Mouse (Mus musculus) neural tube, embryonic 13.5 days (tissue): Measurements from ENCODE around the gene Prss56. TPM values are rescaled to one million over a fixed set of nuclear protein-coding genes. Genes with fewer than 3 reads are reported as not detected.

Experiments
- ATAC-seq: fragments of 200-750 bp; cut with Nextera tagmentation; 2 replicates; pipeline ENCODE4 v1.8.0; 2017; ENCODE audit warnings: low read depth, mild to moderate bottlenecking, moderate TSS enrichment, moderate library complexity
- H3K27ac ChIP-seq: fragments of 300-500 bp; sonication (generic); replicated peaks from 2 replicates; pipeline ENCODE4 v1.5.1; 2015; ENCODE audit warnings: moderate library complexity, mild to moderate bottlenecking, inconsistent platforms
- H3K27me3 ChIP-seq: fragments of 300-500 bp; sonication (generic); 2 replicates; pipeline ENCODE4 v1.6.1; 2015; ENCODE audit warnings: mild to moderate bottlenecking, inconsistent platforms
- H3K36me3 ChIP-seq: fragments of 300-500 bp; sonication (generic); 2 replicates; pipeline ENCODE4 v1.6.1; 2015; ENCODE audit warnings: mild to moderate bottlenecking, inconsistent platforms
- H3K4me1 ChIP-seq: fragments of 300-500 bp; sonication (generic); replicated peaks from 2 replicates; pipeline ENCODE4 v1.6.1; 2015; ENCODE audit warnings: inconsistent platforms
- H3K4me2 ChIP-seq: fragments of 300-500 bp; sonication (generic); 2 replicates; pipeline ENCODE4 v1.6.1; 2015; ENCODE audit warnings: inconsistent platforms, mild to moderate bottlenecking, moderate library complexity
- H3K4me3 ChIP-seq: fragments of 300-500 bp; sonication (generic); 2 replicates; pipeline ENCODE4 v1.5.1; 2015; ENCODE audit warnings: mild to moderate bottlenecking, inconsistent platforms
- H3K9ac ChIP-seq: fragments of 300-500 bp; sonication (generic); 2 replicates; pipeline ENCODE4 v1.6.1; 2015; ENCODE audit warnings: moderate library complexity, mild to moderate bottlenecking, inconsistent platforms
- H3K9me3 ChIP-seq: fragments of 300-500 bp; sonication (generic); 2 replicates; pipeline ENCODE4 v1.6.1; 2016; ENCODE audit warnings: inconsistent platforms
- WGBS: fragments of 180-500 bp; shearing (Covaris S2); methylation state at CpG from one replicate; pipeline ENCODE4 v1.1.7; 2015; 5-methylcytosine and 5-hydroxymethylcytosine counted together
- polyA plus RNA-seq: library from polyadenylated mRNA; unstranded; fragments of >200 nt; fragmentation: Nextera tagmentation; extraction: Ambion mirVana; gene quantifications from 2 replicates; pipeline ENCODE4 v1.2.1, GENCODE M21; 2015

Prss56 gene
- polyA plus RNA-seq, 1 experiment from 2014 or later = 6.6 TPM

DNA sequence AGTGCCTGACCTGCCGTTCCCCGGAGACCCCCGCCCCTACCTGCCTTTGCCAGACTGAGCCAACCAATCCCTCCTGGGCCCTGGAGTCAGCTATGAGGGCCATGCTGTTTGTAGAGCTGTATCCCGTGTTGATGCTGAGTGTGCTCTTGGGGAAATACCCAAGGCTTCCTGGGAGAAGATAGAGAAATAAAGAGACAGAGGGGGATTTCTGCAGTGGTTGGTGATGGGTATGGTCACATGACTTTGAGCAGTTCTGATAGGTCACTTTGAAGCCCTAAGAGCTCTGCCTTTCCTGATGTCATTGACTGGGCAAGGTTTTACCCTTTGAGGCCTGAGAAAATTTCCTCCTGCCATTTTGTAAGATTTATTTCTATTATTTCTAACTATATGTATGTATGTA is 28.3 kb downstream of the Prss56 start:
- no peak overlapping the region for H3K27ac ChIP-seq
- no peak for ATAC-seq
- WGBS = 89% methylated on average over 4 of the region's 4 CpGs

DNA sequence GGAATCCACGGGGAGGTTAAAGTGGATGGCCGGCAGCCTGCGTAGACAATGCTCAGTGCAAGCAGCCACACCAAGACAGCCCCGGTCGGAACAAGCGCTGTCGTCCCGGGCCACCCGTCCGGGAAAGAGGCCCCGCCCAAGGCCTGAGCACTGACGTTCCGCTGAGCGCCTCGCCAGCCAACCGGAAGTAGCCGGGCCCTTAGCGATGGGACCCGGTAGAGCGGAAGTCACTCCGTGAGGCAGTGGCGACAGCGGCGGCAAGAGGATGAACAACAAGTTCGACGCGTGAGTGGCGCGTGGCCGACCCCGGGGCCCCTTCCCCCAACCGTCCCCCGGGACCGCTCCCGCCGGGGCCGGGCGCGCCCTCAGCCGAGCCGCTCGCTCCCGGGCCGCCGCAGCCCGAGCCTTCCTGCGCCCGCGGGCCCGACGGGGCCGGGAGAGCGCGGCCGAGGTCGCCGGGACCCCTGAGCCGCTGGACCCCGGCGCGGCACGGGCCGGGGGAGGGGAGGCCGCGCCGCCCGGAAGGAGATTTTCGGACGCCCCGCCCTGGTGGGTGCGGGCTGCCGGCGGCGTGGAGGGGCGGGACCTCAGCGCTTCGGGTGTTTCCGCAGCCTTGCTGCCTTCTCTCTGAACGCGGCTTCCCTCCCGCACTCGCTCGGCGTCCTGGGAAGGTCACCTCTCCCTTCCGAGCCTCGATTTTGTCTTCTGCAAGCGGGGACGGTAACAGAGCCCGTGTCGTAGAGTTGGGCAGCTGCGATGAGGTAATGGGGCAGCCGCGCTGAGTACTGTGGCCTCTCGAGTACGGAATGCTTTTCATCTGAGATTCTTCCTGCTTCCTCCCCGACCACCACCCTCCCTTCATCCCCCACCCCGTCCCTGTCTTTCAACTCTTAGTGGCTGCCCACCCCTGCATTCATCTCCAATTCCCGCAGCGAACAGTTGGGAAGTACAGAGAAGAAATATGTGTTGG is 30.9 kb downstream of the Prss56 start, which contains the start of gene Eif4e2:
Gene Eif4e2 (plus strand): TSS at position 180 of the 970 bp plus-strand sequence.
- Histone ChIP-seq H3K36me3 (no peaks in the 10 kb centered on the region), H3K4me3 (peak within 1 kb of the TSS; percentile 70), H3K27me3 (no peaks in the 10 kb centered on the region), H3K9ac (peak within 1 kb of the TSS; percentile 95), H3K4me1 (peaks cover 44% of the 10 kb centered on the region), H3K9me3 (no peaks in the 10 kb centered on the region), H3K27ac (peak within 1 kb of the TSS; percentile 99), H3K4me2 (peak within 1 kb of the TSS; percentile 82)
- ATAC-seq = peak; percentile 97
- WGBS = 1% methylated on average over 98 of the region's 99 CpGs

More for the DNA sequence above, 28.3 kb downstream of the Prss56 start:
- H3K9me3 ChIP-seq = no peaks in the 10 kb centered on the region
- H3K4me3 ChIP-seq = no peak overlapping the region
- H3K9ac ChIP-seq = no peak overlapping the region
- H3K4me2 ChIP-seq = no peak overlapping the region
- no peaks in the 10 kb centered on the region for H3K36me3 ChIP-seq
- H3K27me3 ChIP-seq = peaks cover 17% of the 10 kb centered on the region
- H3K4me1 ChIP-seq = peaks cover 26% of the 10 kb centered on the region

DNA sequence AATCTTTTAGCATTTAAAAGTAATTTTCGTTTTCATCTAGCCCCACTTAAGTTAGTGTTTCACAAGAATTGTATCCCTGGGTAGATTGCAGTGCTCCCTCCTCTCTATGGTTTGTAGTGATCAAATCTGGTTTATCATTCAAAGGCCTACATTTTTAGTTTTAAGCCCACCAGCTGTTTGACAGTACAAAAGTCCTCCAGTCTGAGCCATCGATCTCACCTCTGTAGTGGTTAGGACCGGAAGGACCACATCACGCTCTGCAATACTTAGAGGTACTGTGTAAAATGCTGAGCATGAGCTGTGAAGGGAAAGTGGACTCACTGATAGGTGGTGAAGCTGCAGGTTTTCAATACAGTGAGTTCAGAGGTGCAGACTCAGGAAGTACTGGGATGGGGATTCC is 31.6 kb downstream of the Prss56 start:
- peak overlapping the region; percentile 95 for H3K9ac ChIP-seq
- peaks cover 5% of the 10 kb centered on the region for H3K36me3 ChIP-seq
- 33% methylated on average over 4 of the region's 4 CpGs for WGBS
- H3K27me3 ChIP-seq = no peaks in the 10 kb centered on the region
- H3K4me2 ChIP-seq = peak overlapping the region; percentile 82
- H3K27ac ChIP-seq = peak overlapping the region; percentile 99
- peak overlapping the region; percentile 70 for H3K4me3 ChIP-seq
- ATAC-seq = no peak
- H3K4me1 ChIP-seq = peaks cover 44% of the 10 kb centered on the region
- no peaks in the 10 kb centered on the region for H3K9me3 ChIP-seq

DNA sequence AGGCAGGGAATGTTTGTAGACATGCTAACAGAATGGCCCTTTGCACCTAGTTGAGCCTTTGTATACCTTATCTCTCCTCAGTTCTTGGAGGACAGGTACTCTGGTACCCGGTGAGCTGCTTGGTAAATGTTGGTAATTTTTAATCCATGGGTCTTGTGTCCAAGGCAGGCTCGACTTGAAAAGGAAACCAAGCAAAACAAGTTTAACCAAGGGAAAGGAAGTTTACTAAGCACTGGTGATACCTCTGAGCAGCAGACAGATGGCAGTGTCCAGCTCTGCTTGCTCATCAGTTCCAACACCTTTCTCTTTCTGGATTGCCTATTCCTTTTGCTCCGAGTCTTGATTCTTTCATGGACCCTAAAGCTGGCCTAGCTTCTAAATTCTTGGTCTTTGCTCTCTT is 34.8 kb downstream of the Prss56 start:
- no peaks in the 10 kb centered on the region for H3K9me3 ChIP-seq
- no peak overlapping the region for H3K9ac ChIP-seq
- peaks cover 37% of the 10 kb centered on the region for H3K36me3 ChIP-seq
- H3K27me3 ChIP-seq = no peaks in the 10 kb centered on the region
- H3K4me3 ChIP-seq = no peak overlapping the region
- no peak overlapping the region for H3K4me2 ChIP-seq
- 66% methylated on average over 3 of the region's 3 CpGs for WGBS
- H3K4me1 ChIP-seq = peaks cover 41% of the 10 kb centered on the region
- no peak overlapping the region for H3K27ac ChIP-seq
- no peak for ATAC-seq

DNA sequence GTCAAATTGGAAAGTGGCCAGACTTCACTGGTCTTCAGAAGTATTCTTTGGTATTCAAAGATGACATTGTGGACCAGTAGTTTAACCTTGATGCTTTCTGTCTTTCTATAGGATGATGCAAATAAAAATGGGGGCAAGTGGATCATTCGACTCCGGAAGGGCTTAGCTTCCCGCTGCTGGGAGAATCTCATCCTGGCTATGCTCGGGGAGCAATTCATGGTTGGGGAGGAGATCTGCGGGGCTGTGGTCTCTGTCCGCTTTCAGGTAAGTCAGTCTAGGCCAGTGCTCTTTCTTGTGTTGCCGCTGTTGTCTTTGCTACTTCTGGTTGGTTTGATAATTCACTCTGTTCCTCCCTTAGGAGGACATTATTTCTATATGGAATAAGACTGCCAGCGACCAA is 42.6 kb downstream of the Prss56 start:
- no peaks in the 10 kb centered on the region for H3K27me3 ChIP-seq
- H3K9ac ChIP-seq = no peak overlapping the region
- WGBS = 97% methylated on average over 8 of the region's 8 CpGs
- no peak for ATAC-seq
- no peak overlapping the region for H3K4me2 ChIP-seq
- no peak overlapping the region for H3K4me3 ChIP-seq
- H3K4me1 ChIP-seq = no peaks in the 10 kb centered on the region
- H3K36me3 ChIP-seq = peaks cover 99% of the 10 kb centered on the region
- H3K9me3 ChIP-seq = no peaks in the 10 kb centered on the region
- H3K27ac ChIP-seq = no peak overlapping the region

DNA sequence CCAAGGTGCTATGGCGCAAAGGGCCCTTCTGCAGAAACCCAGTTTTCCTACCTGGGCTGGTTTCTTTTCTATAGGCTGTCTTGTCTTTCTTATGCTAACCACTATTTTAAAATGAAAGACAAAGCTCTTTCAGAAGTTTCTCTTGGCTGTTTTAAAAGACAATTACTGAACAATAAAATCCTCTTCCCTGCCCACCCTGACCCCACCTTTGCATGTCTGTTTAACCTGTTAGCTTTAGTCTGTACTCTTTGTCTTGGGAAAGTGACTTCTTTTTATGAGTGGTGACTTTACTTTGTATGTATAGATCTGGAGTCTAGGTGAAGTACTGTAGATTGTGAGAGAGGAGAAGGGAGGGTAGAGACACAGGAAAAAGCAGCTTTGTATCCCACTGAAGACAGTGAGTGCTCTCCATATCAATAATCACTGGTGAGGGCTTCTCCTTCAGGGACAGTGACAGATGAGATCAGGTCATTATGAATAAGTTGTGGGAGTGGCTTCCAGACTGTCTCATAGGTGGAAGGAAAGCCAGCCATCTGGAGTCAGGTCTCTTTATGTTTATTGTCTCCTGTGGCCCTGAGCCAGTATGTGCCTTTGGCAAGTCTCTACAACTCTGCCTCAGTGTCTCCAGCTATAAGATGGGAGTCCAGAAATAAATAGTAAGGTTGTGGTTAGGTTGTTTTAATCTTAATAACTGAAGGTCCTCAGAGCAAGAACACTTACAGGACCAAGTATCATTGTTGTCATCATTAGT is 43.5 kb downstream of the Prss56 start:
- Histone ChIP-seq H3K27ac (no peak overlapping the region), H3K36me3 (peaks cover 98% of the 10 kb centered on the region), H3K4me1 (no peaks in the 10 kb centered on the region), H3K4me3 (no peak overlapping the region), H3K27me3 (no peaks in the 10 kb centered on the region), H3K9ac (no peak overlapping the region), H3K9me3 (no peaks in the 10 kb centered on the region), H3K4me2 (no peak overlapping the region)
- 97% methylated on average over 1 of the region's 1 CpGs for WGBS
- ATAC-seq = no peak

DNA sequence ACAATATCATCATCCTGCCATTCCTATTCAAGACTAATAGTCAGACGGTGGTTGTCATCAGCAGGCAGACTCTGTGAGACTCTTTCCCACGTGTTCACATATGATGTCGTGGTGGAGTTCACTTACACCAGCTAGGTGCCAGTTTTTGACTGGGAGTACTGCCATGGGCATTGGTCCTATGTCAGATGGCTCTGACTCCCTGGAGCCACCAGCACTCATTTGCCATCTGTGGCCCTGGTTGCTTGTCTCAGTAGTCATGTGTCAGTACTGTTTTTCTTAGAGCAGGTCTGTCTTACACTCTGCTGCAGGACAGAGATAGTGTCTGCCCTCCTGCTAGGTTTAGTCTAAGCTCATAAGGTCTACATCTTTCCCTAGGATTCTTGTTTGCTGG is 44.0 kb downstream of the Prss56 start:
- H3K27me3 ChIP-seq = no peaks in the 10 kb centered on the region
- H3K4me3 ChIP-seq = no peak overlapping the region
- 72% methylated on average over 3 of the region's 3 CpGs for WGBS
- H3K27ac ChIP-seq = no peak overlapping the region
- H3K36me3 ChIP-seq = peaks cover 98% of the 10 kb centered on the region
- H3K9ac ChIP-seq = no peak overlapping the region
- no peak overlapping the region for H3K4me2 ChIP-seq
- no peak for ATAC-seq
- H3K9me3 ChIP-seq = no peaks in the 10 kb centered on the region
- no peaks in the 10 kb centered on the region for H3K4me1 ChIP-seq

DNA sequence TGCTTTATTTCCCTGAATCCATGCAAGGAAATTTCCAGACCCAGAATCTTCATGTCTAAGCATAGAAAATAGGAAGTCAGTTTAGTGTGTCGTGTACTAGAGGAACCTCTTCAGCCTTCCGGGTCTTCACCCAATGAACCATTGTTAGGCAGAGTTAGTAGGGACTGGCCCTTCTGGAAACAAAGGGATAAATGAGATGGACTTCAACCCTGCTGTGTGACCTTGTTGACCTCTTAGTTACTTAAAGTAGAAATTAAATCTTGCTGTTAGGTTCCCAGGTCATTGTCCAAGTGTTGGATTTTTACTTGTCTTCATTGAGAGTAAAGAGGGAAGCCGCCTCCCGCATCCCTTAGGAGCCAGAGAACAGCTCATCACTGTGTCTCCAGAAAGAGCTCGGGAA is 47.5 kb downstream of the Prss56 start:
- Histone ChIP-seq H3K9ac (no peak overlapping the region), H3K4me1 (no peaks in the 10 kb centered on the region), H3K36me3 (peaks cover 99% of the 10 kb centered on the region), H3K4me3 (no peak overlapping the region), H3K27ac (no peak overlapping the region), H3K9me3 (no peaks in the 10 kb centered on the region), H3K27me3 (no peaks in the 10 kb centered on the region), H3K4me2 (no peak overlapping the region)
- WGBS = 67% methylated on average over 5 of the region's 5 CpGs
- ATAC-seq = no peak

DNA sequence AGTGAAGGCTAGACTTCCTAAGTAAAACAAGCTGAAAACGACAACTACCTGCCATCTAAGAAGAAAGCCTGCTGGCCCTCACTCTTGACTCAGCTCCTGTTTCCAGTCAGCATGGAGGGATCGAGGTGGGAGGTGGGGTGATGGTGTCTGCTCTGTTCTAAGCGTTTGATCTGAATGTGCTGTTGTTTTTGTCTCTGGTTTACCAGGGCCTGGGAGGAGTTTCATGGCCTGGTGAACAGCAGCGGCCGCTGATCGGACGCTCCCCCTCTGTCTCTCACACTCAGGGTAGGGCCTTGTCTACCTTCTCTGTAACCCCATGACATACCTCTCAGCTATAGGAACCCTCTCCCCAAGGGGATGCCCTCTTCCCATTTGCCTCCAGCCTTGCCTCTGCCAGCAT is 49.1 kb downstream of the Prss56 start:
- Histone ChIP-seq H3K9ac (no peak overlapping the region), H3K27me3 (no peaks in the 10 kb centered on the region), H3K27ac (no peak overlapping the region), H3K36me3 (peaks cover 99% of the 10 kb centered on the region), H3K4me1 (no peaks in the 10 kb centered on the region), H3K4me3 (no peak overlapping the region), H3K9me3 (no peaks in the 10 kb centered on the region), H3K4me2 (no peak overlapping the region)
- WGBS = 82% methylated on average over 7 of the region's 7 CpGs
- no peak for ATAC-seq

Other genes starting within 250 kb of the Prss56 start
- gene Alppl2, start 93.4 kb upstream of the Prss56 start, polyA plus RNA-seq = not detected in 2 replicates
- gene Alpi, start 81.7 kb upstream of the Prss56 start, polyA plus RNA-seq = not detected in 2 replicates
- gene Akp3, start 58.3 kb upstream of the Prss56 start, polyA plus RNA-seq = not detected in 2 replicates
- gene Ecel1, start 26.8 kb upstream of the Prss56 start, polyA plus RNA-seq = 62.4 and 73.8 TPM in 2 replicates
- gene Chrnd, start 7.3 kb downstream of the Prss56 start, polyA plus RNA-seq = 0.31 and 0.62 TPM in 2 replicates
- 0.57 and 1.7 TPM in 2 replicates for gene Chrng, start 21.3 kb downstream of the Prss56 start, polyA plus RNA-seq
- 108 and 115 TPM in 2 replicates for gene Eif4e2, start 30.6 kb downstream of the Prss56 start, polyA plus RNA-seq
- gene Efhd1, start 81.0 kb downstream of the Prss56 start, polyA plus RNA-seq = 1.2 and 1.9 TPM in 2 replicates
- 69.4 and 73.3 TPM in 2 replicates for gene Gigyf2, start 143.7 kb downstream of the Prss56 start, polyA plus RNA-seq
- gene Kcnj13, start 211.4 kb downstream of the Prss56 start, polyA plus RNA-seq = 0.70 and 5.3 TPM in 2 replicates